Mouse (Mus musculus): ENCODE measurements around the gene Fyb.

- no peak for TF ChIP-seq CTCF (IDR thresholded peaks at IDR 0.05; ENCODE audit: control insufficient read depth, insufficient read depth, insufficient read length)
- TF ChIP-seq MYOG (IDR thresholded peaks at IDR 0.05; ENCODE audit: control insufficient read depth, extremely low read depth, insufficient read length), result no peak
Observed at GRCm38 (mm10) chr15:6565873-6566272, 43.2 kb downstream of the Fyb start.
